Mouse (Mus musculus) MEL (cell line): ENCODE measurements around the gene Cyp1a2. TPM values are rescaled to one million over a fixed set of nuclear protein-coding genes. Genes with fewer than 3 reads are reported as not detected.

Source experiments
- DNase-seq: peaks from one replicate; pipeline ENCODE4 v3.0.0; 2011; ENCODE audit warnings: low read depth, low spot score
- H3K27ac ChIP-seq: 2 replicates; pipeline ENCODE4 v1.5.1; 2012; ENCODE audit warnings: low read depth, mild to moderate bottlenecking, control low read depth, low read length, moderate library complexity; ENCODE audit not compliant: control insufficient read depth
- H3K27me3 ChIP-seq, 2 experiments: fragments of 150-350 bp in 1 of 2; sonication (generic) in 1 of 2; 2 replicates each; pipeline ENCODE4 v1.6.1; 2012; ENCODE audit warnings: low read length in 2 of 2, mild to moderate bottlenecking in 2 of 2, improper control_type of control experiment in 1 of 2, moderate library complexity in 1 of 2; ENCODE audit not compliant: insufficient read depth in 2 of 2, control insufficient read depth in 1 of 2
- H3K36me3 ChIP-seq, 2 experiments: 2 replicates each; pipeline ENCODE4 v1.6.1; 2012 to 2014; ENCODE audit warnings: low read length in 2 of 2, improper control_type of control experiment in 1 of 2, inconsistent platforms in 1 of 2, mild to moderate bottlenecking in 1 of 2; ENCODE audit not compliant: insufficient read depth in 2 of 2, control insufficient read depth in 1 of 2
- H3K4me1 ChIP-seq, 2 experiments: fragments of 150-350 bp in 1 of 2; sonication (generic) in 1 of 2; 2 replicates each; pipeline ENCODE4 v1.6.1; 2012; ENCODE audit warnings: low read length in 2 of 2, improper control_type of control experiment in 1 of 2, mild to moderate bottlenecking in 1 of 2; ENCODE audit not compliant: insufficient read depth in 2 of 2, control insufficient read depth in 1 of 2
- H3K4me3 ChIP-seq, 2 experiments: fragments of 150-350 bp in 1 of 2; sonication (generic) in 1 of 2; 2 replicates each; pipeline ENCODE4 v1.5.1; 2012; ENCODE audit warnings: low read depth in 2 of 2, low read length in 2 of 2, mild to moderate bottlenecking in 2 of 2, moderate library complexity in 2 of 2, control low read depth in 1 of 2, improper control_type of control experiment in 1 of 2; ENCODE audit not compliant: control insufficient read depth in 1 of 2, insufficient read depth in 1 of 2
- H3K79me2 ChIP-seq: 2 replicates; pipeline ENCODE4 v1.6.1; 2012; ENCODE audit warnings: mild to moderate bottlenecking, low read length, moderate library complexity; ENCODE audit not compliant: control insufficient read depth, poor library complexity, insufficient read depth
- H3K9ac ChIP-seq: 2 replicates; pipeline ENCODE4 v1.6.1; 2012; ENCODE audit warnings: low read depth, mild to moderate bottlenecking, control low read depth, low read length, moderate library complexity; ENCODE audit not compliant: control insufficient read depth, poor library complexity, severe bottlenecking
- H3K9me3 ChIP-seq: fragments of 150-350 bp; sonication (generic); replicated peaks from 2 replicates; pipeline ENCODE4 v1.6.1; 2012; ENCODE audit warnings: mild to moderate bottlenecking, low read length, improper control_type of control experiment, moderate library complexity; ENCODE audit not compliant: insufficient read depth
- BHLHE40 ChIP-seq: IDR thresholded peaks from 2 replicates; pipeline ENCODE4 v1.6.1; 2012; ENCODE audit warnings: low read depth, mild to moderate bottlenecking, inconsistent platforms, low read length, improper control_type of control experiment, borderline replicate concordance
- CHD1 ChIP-seq: IDR thresholded peaks from 2 replicates; pipeline ENCODE4 v1.6.1; 2012; ENCODE audit warnings: low read depth, mild to moderate bottlenecking, inconsistent platforms, low read length, improper control_type of control experiment
- E2F4 ChIP-seq: IDR thresholded peaks from 2 replicates; pipeline ENCODE4 v1.6.1; 2011; ENCODE audit warnings: low read depth, low read length, improper control_type of control experiment, borderline replicate concordance
- ELF1 ChIP-seq: IDR thresholded peaks from 2 replicates; pipeline ENCODE4 v1.6.1; 2014; ENCODE audit warnings: low read depth, mild to moderate bottlenecking, inconsistent platforms, low read length, improper control_type of control experiment, moderate library complexity
- GATA1 ChIP-seq: IDR thresholded peaks from 2 replicates; pipeline ENCODE4 v1.6.1; 2011; ENCODE audit warnings: low read depth, low read length, improper control_type of control experiment
- JUND ChIP-seq: IDR thresholded peaks from 2 replicates; pipeline ENCODE4 v1.6.1; 2011; ENCODE audit warnings: low read depth, mild to moderate bottlenecking, improper control_type of control experiment, low read length
- MAFK ChIP-seq: IDR thresholded peaks from 2 replicates; pipeline ENCODE4 v1.6.1; 2011; ENCODE audit warnings: low read depth, mild to moderate bottlenecking, low read length, improper control_type of control experiment, borderline replicate concordance
- MAZ ChIP-seq: IDR thresholded peaks from 2 replicates; pipeline ENCODE4 v1.6.1; 2012; ENCODE audit warnings: low read depth, mild to moderate bottlenecking, inconsistent platforms, low read length, improper control_type of control experiment
- MYC ChIP-seq: IDR thresholded peaks from 2 replicates; pipeline ENCODE4 v1.6.1; 2011; ENCODE audit warnings: low read depth, mild to moderate bottlenecking, low read length, improper control_type of control experiment, moderate library complexity
- POLR2A ChIP-seq, 2 experiments: IDR thresholded peaks; 2 replicates each; pipeline ENCODE4 v1.6.1; 2011 to 2012; ENCODE audit warnings: low read length in 2 of 2, mild to moderate bottlenecking in 2 of 2, control low read depth in 1 of 2, improper control_type of control experiment in 1 of 2, low read depth in 1 of 2, moderate library complexity in 1 of 2; ENCODE audit not compliant: control insufficient read depth in 1 of 2, insufficient read depth in 1 of 2, poor library complexity in 1 of 2
- POLR2AphosphoS5 ChIP-seq: IDR thresholded peaks from 2 replicates; pipeline ENCODE4 v1.6.1; 2012; ENCODE audit warnings: low read depth, borderline replicate concordance, mild to moderate bottlenecking, inconsistent platforms, low read length, moderate library complexity, mixed read lengths
- RAD21 ChIP-seq: IDR thresholded peaks from 2 replicates; pipeline ENCODE4 v1.6.1; 2011; ENCODE audit warnings: mild to moderate bottlenecking, low read depth, low read length, improper control_type of control experiment
- RCOR1 ChIP-seq: IDR thresholded peaks from 2 replicates; pipeline ENCODE4 v1.6.1; 2012; ENCODE audit warnings: low read depth, mild to moderate bottlenecking, inconsistent platforms, low read length, improper control_type of control experiment
- SIN3A ChIP-seq: IDR thresholded peaks from 2 replicates; pipeline ENCODE4 v1.6.1; 2012; ENCODE audit warnings: low read length, improper control_type of control experiment, inconsistent platforms
- SMC3 ChIP-seq: IDR thresholded peaks from 2 replicates; pipeline ENCODE4 v1.6.1; 2011; ENCODE audit warnings: low read depth, low read length, improper control_type of control experiment
- USF1 ChIP-seq: IDR thresholded peaks from 2 replicates; pipeline ENCODE4 v1.6.1; 2014; ENCODE audit warnings: low read depth, mild to moderate bottlenecking, inconsistent platforms, low read length, improper control_type of control experiment, moderate library complexity
- USF2 ChIP-seq, 2 experiments: IDR thresholded peaks; 2 replicates each; pipeline ENCODE4 v1.6.1; 2011 to 2012; ENCODE audit warnings: improper control_type of control experiment in 2 of 2, low read length in 2 of 2, borderline replicate concordance in 1 of 2, inconsistent platforms in 1 of 2, low read depth in 1 of 2, mild to moderate bottlenecking in 1 of 2; ENCODE audit not compliant: insufficient read depth in 1 of 2
- ZMIZ1 ChIP-seq: IDR thresholded peaks from 2 replicates; pipeline ENCODE4 v1.6.1; 2012; ENCODE audit warnings: low read depth, mild to moderate bottlenecking, inconsistent platforms, low read length, improper control_type of control experiment, moderate library complexity
- ZNF384 ChIP-seq: IDR thresholded peaks from 2 replicates; pipeline ENCODE4 v1.6.1; 2012; ENCODE audit warnings: low read depth, mild to moderate bottlenecking, inconsistent platforms, low read length, improper control_type of control experiment
- polyA plus RNA-seq, 2 experiments: library from polyadenylated mRNA; stranded (reverse) in 1 of 2; unstranded in 1 of 2; fragments of >175 nt in 1 of 2; fragments of >200 nt in 1 of 2; gene quantifications; 2 replicates each; pipeline versions ENCODE4 v1.2.1 to v1.2.4; 2012; ENCODE audit warnings: low replicate concordance in 2 of 2, low read depth in 1 of 2; ENCODE audit not compliant: insufficient read length in 2 of 2, insufficient read depth in 1 of 2, missing spikeins in 1 of 2
- total RNA-seq: library from RNA; depleted of rRNA; stranded (reverse); fragments of 300-350 nt; gene quantifications from 2 replicates; pipeline ENCODE4 v1.2.3, GENCODE M21; 2012

The Cyp1a2 gene
- total and polyA plus RNA-seq, 3 experiments: not detected

- TF ChIP-seq RAD21 (no peak), ZNF384 (no peak), USF2 (IDR thresholded peaks at IDR 0.05; ENCODE audit: borderline replicate concordance in 1 of 2, insufficient read depth in 1 of 2, low read depth in 1 of 2, low read length in 2 of 2) (no peak), ELF1 (peak; percentile 61; the same call in 1 of the 2 replicates), SIN3A (peak; percentile 92), MYC (peak; percentile 99), JUND (no peak), SMC3 (no peak), GATA1 (peak; percentile 92), POLR2AphosphoS5 (0 out of 2 replicates have a peak, but pooled peaks have one; percentile 24), ZMIZ1 (0 out of 2 replicates have a peak, but pooled peaks have one; percentile 11), MAZ (no peak; the same call in 1 of the 2 replicates), BHLHE40 (no peak; the same call in 1 of the 2 replicates), USF1 (peak; percentile 83), POLR2A (IDR thresholded peaks at IDR 0.05; ENCODE audit: control insufficient read depth in 1 of 2, insufficient read depth in 1 of 2, low read depth in 1 of 2, low read length in 2 of 2, poor library complexity in 1 of 2) (peak in 1 of 2 experiments; percentile 81; a peak in 2 of 4 replicates), E2F4 (no peak), MAFK (no peak)
Observed at GRCm38 (mm10) chr9:57643856-57644180, 39.7 kb downstream of the Cyp1a2 start (continued).

- peak overlapping the region; percentile 85 to 89 for H3K4me3 ChIP-seq
- TF ChIP-seq RCOR1 (0 out of 2 replicates have a peak, but pooled peaks have one; percentile 15), MAZ (no peak), CHD1 (0 out of 2 replicates have a peak, but pooled peaks have one; percentile 17), ZMIZ1 (peak; percentile 19; the same call in 1 of the 2 replicates)
- peaks cover 72% of the 10 kb centered on the region for H3K79me2 ChIP-seq
- H3K4me1 ChIP-seq: peaks cover 36 to 72% of the 10 kb centered on the region in 2 experiments
- H3K36me3 ChIP-seq: peaks cover 0 to 56% of the 10 kb centered on the region in 2 experiments; a peak in 3 of 4 replicates
- no peaks in the 10 kb centered on the region for H3K27me3 ChIP-seq
- H3K27ac ChIP-seq: peak overlapping the region; percentile 84
- peak overlapping the region; percentile 98 for H3K9ac ChIP-seq
- peak; percentile 47 for DNase-seq
- H3K9me3 ChIP-seq: no peaks in the 10 kb centered on the region
Observed at GRCm38 (mm10) chr9:57643169-57643855, 40.2 kb downstream of the Cyp1a2 start.
